Mouse (Mus musculus): ENCODE results near the gene Pabpc1l. TPM values are rescaled to one million over a fixed set of nuclear protein-coding genes. Genes with fewer than 3 reads are reported as not detected.

Pabpc1l gene
- total RNA-seq, 2 experiments from 2014 or later: not detected

- ATAC-seq (replicated peaks; ENCODE audit: low FRiP score, poor library complexity, severe bottlenecking): no peak
Observed at GRCm38 (mm10) chr2:164081577-164081976, 56.3 kb downstream of the Pabpc1l start.

GRCm38 (mm10) chr2:164082175-164082574 lies 56.9 kb downstream of the Pabpc1l start:
- no peak for ATAC-seq (replicated peaks; ENCODE audit: low FRiP score, poor library complexity, severe bottlenecking)

- ATAC-seq (replicated peaks; ENCODE audit: low FRiP score, poor library complexity, severe bottlenecking): no peak
Observed at GRCm38 (mm10) chr2:164083609-164084341, 58.5 kb downstream of the Pabpc1l start.

- ATAC-seq (replicated peaks; ENCODE audit: low FRiP score, poor library complexity, severe bottlenecking): no peak
Observed at GRCm38 (mm10) chr2:164084342-164084700, 59.1 kb downstream of the Pabpc1l start.

GRCm38 (mm10) chr2:164087416-164088017 lies 62.3 kb downstream of the Pabpc1l start:
- no peak for ATAC-seq (replicated peaks; ENCODE audit: low FRiP score, poor library complexity, severe bottlenecking)

- ATAC-seq (replicated peaks; ENCODE audit: low FRiP score, poor library complexity, severe bottlenecking): no peak
Observed at GRCm38 (mm10) chr2:164089508-164089907, 64.3 kb downstream of the Pabpc1l start.

GRCm38 (mm10) chr2:164094152-164094551 lies 68.9 kb downstream of the Pabpc1l start:
- no peak for ATAC-seq (replicated peaks; ENCODE audit: low FRiP score, poor library complexity, severe bottlenecking)

GRCm38 (mm10) chr2:164098603-164099250 lies 73.5 kb downstream of the Pabpc1l start:
- no peak for ATAC-seq (replicated peaks; ENCODE audit: low FRiP score, poor library complexity, severe bottlenecking)

Other genes with a start within 250 kb of the Pabpc1l start
- 0.84 TPM in 1 of 2 replicates, not detected in the other for gene Ccn5, start 204.6 kb upstream of the Pabpc1l start, total RNA-seq (2015; ENCODE audit: low replicate concordance)
- 0.51 TPM in 1 of 2 replicates, not detected in the other for gene Ccn5, start 204.6 kb upstream of the Pabpc1l start, total RNA-seq (2017; ENCODE audit: low replicate concordance)
- gene Kcnk15, start 171.8 kb upstream of the Pabpc1l start, total RNA-seq (2015; ENCODE audit: low replicate concordance): not detected in 2 replicates
- gene Kcnk15, start 171.8 kb upstream of the Pabpc1l start, total RNA-seq (2017; ENCODE audit: low replicate concordance): not detected in 2 replicates
- not detected in 2 replicates for gene Rims4, start 106.8 kb upstream of the Pabpc1l start, total RNA-seq (2015; ENCODE audit: low replicate concordance)
- gene Rims4, start 106.8 kb upstream of the Pabpc1l start, total RNA-seq (2017; ENCODE audit: low replicate concordance): not detected in 2 replicates
- gene Ywhab, start 30.5 kb upstream of the Pabpc1l start, total RNA-seq (2015; ENCODE audit: low replicate concordance): 49.3 and 49.6 TPM in 2 replicates
- gene Ywhab, start 30.5 kb upstream of the Pabpc1l start, total RNA-seq (2017; ENCODE audit: low replicate concordance): 18.8 and 25.1 TPM in 2 replicates
- gene Stk4, start 44.9 kb downstream of the Pabpc1l start, total RNA-seq (2015; ENCODE audit: low replicate concordance): 47.9 and 74.0 TPM in 2 replicates
- 52.4 and 55.6 TPM in 2 replicates for gene Stk4, start 44.9 kb downstream of the Pabpc1l start, total RNA-seq (2017; ENCODE audit: low replicate concordance)
- gene Tomm34, start 45.7 kb downstream of the Pabpc1l start, total RNA-seq (2015; ENCODE audit: low replicate concordance): 11.5 and 16.7 TPM in 2 replicates
- 9.8 and 17.5 TPM in 2 replicates for gene Tomm34, start 45.7 kb downstream of the Pabpc1l start, total RNA-seq (2017; ENCODE audit: low replicate concordance)
- gene Kcns1, start 145.7 kb downstream of the Pabpc1l start, total RNA-seq (2015; ENCODE audit: low replicate concordance): not detected in 2 replicates
- not detected in 2 replicates for gene Kcns1, start 145.7 kb downstream of the Pabpc1l start, total RNA-seq (2017; ENCODE audit: low replicate concordance)
- not detected in 2 replicates for gene Wfdc5, start 157.3 kb downstream of the Pabpc1l start, total RNA-seq (2015; ENCODE audit: low replicate concordance)
- not detected in 2 replicates for gene Wfdc5, start 157.3 kb downstream of the Pabpc1l start, total RNA-seq (2017; ENCODE audit: low replicate concordance)
- not detected in 2 replicates for gene Wfdc12, start 165.2 kb downstream of the Pabpc1l start, total RNA-seq (2015; ENCODE audit: low replicate concordance)
- not detected in 2 replicates for gene Wfdc12, start 165.2 kb downstream of the Pabpc1l start, total RNA-seq (2017; ENCODE audit: low replicate concordance)
- gene Wfdc15a, start 174.7 kb downstream of the Pabpc1l start, total RNA-seq (2015; ENCODE audit: low replicate concordance): not detected in 2 replicates
- gene Wfdc15a, start 174.7 kb downstream of the Pabpc1l start, total RNA-seq (2017; ENCODE audit: low replicate concordance): not detected in 2 replicates
- not detected in 2 replicates for gene Wfdc15b, start 196.2 kb downstream of the Pabpc1l start, total RNA-seq (2015; ENCODE audit: low replicate concordance)
- gene Wfdc15b, start 196.2 kb downstream of the Pabpc1l start, total RNA-seq (2017; ENCODE audit: low replicate concordance): not detected in 2 replicates
- gene Svs2, start 213.0 kb downstream of the Pabpc1l start, total RNA-seq (2015; ENCODE audit: low replicate concordance): not detected in 2 replicates
- not detected in 2 replicates for gene Svs2, start 213.0 kb downstream of the Pabpc1l start, total RNA-seq (2017; ENCODE audit: low replicate concordance)
- gene Svs3b, start 231.2 kb downstream of the Pabpc1l start, total RNA-seq (2015; ENCODE audit: low replicate concordance): not detected in 2 replicates
- gene Svs3b, start 231.2 kb downstream of the Pabpc1l start, total RNA-seq (2017; ENCODE audit: low replicate concordance): not detected in 2 replicates

Measured in erythroblast, adult 5-6 weeks (primary cell).